Mouse (Mus musculus) intestine, postnatal 0 days (tissue): ENCODE data around the gene Gna11. TPM values are rescaled to one million over a fixed set of nuclear protein-coding genes. Genes with fewer than 3 reads are reported as not detected.

Experiments used
- ATAC-seq: fragments of 200-750 bp; cut with Nextera tagmentation; 2 replicates; pipeline ENCODE4 v1.8.0; 2017; ENCODE audit warnings: mild to moderate bottlenecking, moderate TSS enrichment, moderate library complexity
- H3K27ac ChIP-seq: fragments of 300-500 bp; sonication (generic); 2 replicates; pipeline ENCODE4 v1.5.1; 2014; ENCODE audit warnings: mild to moderate bottlenecking, low read depth, low read length, moderate library complexity
- H3K27me3 ChIP-seq: fragments of 300-500 bp; sonication (generic); replicated peaks from 2 replicates; pipeline ENCODE4 v1.6.1; 2014; ENCODE audit warnings: low read length, mixed read lengths; ENCODE audit not compliant: control insufficient read depth, insufficient read depth
- H3K36me3 ChIP-seq: fragments of 300-500 bp; sonication (generic); 2 replicates; pipeline ENCODE4 v1.6.1; 2014; ENCODE audit warnings: mild to moderate bottlenecking, moderate library complexity; ENCODE audit not compliant: control insufficient read depth, insufficient read depth
- H3K4me1 ChIP-seq: fragments of 300-500 bp; sonication (generic); replicated peaks from 2 replicates; pipeline ENCODE4 v1.6.1; 2014; ENCODE audit warnings: antibody characterized with exemption, low read length, mixed read lengths; ENCODE audit not compliant: control insufficient read depth, insufficient read depth
- H3K4me2 ChIP-seq: fragments of 300-500 bp; sonication (generic); replicated peaks from 2 replicates; pipeline ENCODE4 v1.6.1; 2014; ENCODE audit warnings: low read depth, mild to moderate bottlenecking, moderate library complexity
- H3K4me3 ChIP-seq: fragments of 300-500 bp; sonication (generic); 2 replicates; pipeline ENCODE4 v1.5.1; 2014; ENCODE audit warnings: low read depth, low read length
- H3K9ac ChIP-seq: fragments of 300-500 bp; sonication (generic); 2 replicates; pipeline ENCODE4 v1.6.1; 2014; ENCODE audit warnings: mild to moderate bottlenecking, low read depth, low read length
- H3K9me3 ChIP-seq: fragments of 300-500 bp; sonication (generic); 2 replicates; pipeline ENCODE4 v1.6.1; 2016; ENCODE audit warnings: mixed run types; ENCODE audit not compliant: control insufficient read depth
- CTCF ChIP-seq: sonication (generic); IDR thresholded peaks from 2 replicates; pipeline ENCODE4 v1.5.1; 2016; ENCODE audit warnings: low read depth, mild to moderate bottlenecking, control low read depth, antibody characterized with exemption, moderate library complexity
- WGBS: fragments of 180-500 bp; shearing (Covaris S2); extraction: QIAGEN DNeasy Blood & Tissue Kit; methylation state at CpG from one replicate; pipeline ENCODE4 v1.1.7; 2014; 5-methylcytosine and 5-hydroxymethylcytosine counted together
- polyA plus RNA-seq: library from polyadenylated mRNA; unstranded; fragments of >200 nt; fragmentation: Nextera tagmentation; extraction: Ambion mirVana; gene quantifications from 2 replicates; pipeline ENCODE4 v1.2.1, GENCODE M21; 2015

Gna11 gene
- polyA plus RNA-seq, 1 experiment from 2014 or later, result 188 TPM

DNA sequence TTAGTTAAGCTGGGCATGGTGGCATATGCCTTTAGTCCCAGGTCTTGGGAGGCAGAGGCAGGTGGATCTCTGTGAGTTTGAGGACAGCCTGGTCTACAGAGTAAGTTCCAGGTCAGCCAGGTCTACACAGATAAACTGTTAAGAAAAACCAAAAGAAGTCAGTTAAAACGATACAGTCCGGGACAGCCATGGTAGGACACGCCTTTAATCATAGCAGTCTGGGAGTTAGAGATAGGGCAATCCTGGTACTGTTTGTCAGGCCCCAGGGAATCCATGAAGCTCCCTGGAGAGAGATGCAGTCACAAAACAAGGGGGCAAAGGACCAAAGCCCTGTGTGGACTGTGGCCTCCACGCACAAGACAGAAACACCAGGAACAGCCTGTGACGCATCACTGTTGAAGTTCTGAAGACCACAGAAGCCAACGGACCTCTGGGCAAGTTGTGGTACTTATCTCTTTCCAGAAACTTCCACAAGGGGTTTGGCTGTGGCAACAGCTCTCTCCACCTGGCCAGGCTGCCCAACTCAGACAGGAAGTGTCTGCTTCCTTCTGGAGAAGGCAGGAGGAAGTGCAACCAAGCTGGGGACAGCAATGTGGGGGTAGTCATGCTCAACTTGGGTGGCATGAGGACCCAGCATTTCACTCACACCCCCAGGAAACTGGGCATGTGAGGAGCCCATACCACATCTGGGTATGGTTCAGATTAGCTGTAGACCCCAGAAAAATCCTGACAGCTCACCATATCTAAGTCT lies 25.6 kb downstream of the Gna11 start:
- ATAC-seq, result no peak
- Histone ChIP-seq H3K27me3 (no peaks in the 10 kb centered on the region), H3K4me1 (no peaks in the 10 kb centered on the region), H3K27ac (no peak overlapping the region), H3K9ac (no peak overlapping the region), H3K4me2 (no peak overlapping the region), H3K4me3 (no peak overlapping the region), H3K9me3 (no peaks in the 10 kb centered on the region), H3K36me3 (no peaks in the 10 kb centered on the region)
- WGBS, result 61% methylated on average over 6 of the region's 6 CpGs
- TF ChIP-seq CTCF, result no peak

DNA sequence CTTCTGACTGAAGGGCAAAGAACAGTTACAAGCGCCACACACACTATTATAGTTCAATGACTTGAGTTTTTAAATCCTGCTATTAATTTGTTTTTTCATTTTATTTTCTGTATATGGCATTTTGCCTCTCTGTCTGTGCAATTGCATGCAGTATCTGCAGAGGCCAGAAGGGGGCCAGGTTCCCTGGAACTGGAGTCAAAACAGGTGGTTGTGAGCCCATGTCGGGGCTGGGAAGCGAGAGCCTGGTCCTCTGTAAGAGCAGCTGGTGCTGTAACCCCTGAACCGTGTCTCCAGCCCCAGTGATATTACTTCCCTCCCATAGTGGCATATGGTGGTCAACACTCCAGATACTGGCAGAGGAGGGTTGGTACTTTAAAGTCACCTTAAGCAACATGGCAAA lies 26.4 kb downstream of the Gna11 start:
- no peaks in the 10 kb centered on the region for H3K9me3 ChIP-seq
- H3K4me2 ChIP-seq, result no peak overlapping the region
- TF ChIP-seq CTCF, result peak; percentile 82
- H3K36me3 ChIP-seq, result no peaks in the 10 kb centered on the region
- no peak overlapping the region for H3K4me3 ChIP-seq
- no peak overlapping the region for H3K9ac ChIP-seq
- ATAC-seq, result 0 out of 2 replicates have a peak, but pooled peaks have one; percentile 17
- H3K27me3 ChIP-seq, result no peaks in the 10 kb centered on the region
- WGBS, result 16% methylated on average over 4 of the region's 4 CpGs
- H3K27ac ChIP-seq, result no peak overlapping the region
- no peaks in the 10 kb centered on the region for H3K4me1 ChIP-seq

DNA sequence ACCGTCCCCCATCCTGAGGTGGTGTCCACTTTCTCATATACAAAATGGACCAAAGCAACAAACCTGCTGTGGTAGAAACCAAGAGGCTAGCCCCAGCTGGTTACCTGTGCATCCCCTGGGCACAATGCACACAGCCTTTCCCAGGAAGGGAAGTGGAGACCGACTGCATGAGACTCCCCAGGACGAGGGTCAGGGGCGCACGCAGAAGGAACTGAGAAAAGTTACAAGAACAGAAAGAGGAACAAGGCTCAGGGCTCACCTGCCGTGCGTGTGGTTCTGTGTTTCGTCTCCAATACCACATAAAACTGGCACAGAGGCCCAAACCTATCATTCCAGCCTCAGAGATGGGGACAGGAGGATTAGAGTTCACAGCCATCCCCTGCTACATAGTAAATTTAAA lies 27.8 kb downstream of the Gna11 start:
- TF ChIP-seq CTCF, result no peak
- Histone ChIP-seq H3K4me3 (no peak overlapping the region), H3K27ac (no peak overlapping the region), H3K4me1 (no peaks in the 10 kb centered on the region), H3K36me3 (no peaks in the 10 kb centered on the region), H3K9ac (no peak overlapping the region), H3K9me3 (no peaks in the 10 kb centered on the region), H3K27me3 (no peaks in the 10 kb centered on the region), H3K4me2 (no peak overlapping the region)
- 81% methylated on average over 8 of the region's 8 CpGs for WGBS
- ATAC-seq, result no peak

DNA sequence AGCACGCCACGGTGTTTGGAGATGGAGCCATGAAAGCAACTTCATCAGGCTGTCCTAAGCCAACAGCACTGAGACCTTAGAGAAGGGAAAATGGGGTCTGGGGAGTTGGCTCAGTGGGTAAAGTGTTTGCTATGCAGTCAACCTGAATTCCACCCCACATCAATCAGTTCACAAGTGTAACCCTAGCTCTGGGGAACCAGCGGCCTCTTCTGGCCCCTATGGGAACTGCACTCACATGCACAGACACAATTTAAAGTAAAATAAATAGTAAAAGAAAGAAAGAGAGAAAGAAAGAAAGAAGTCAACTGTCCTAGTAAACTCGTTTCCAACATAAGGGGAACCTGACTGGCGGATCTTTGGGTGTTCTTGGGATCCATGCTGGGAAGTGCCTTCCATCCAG lies 31.2 kb downstream of the Gna11 start:
- no peaks in the 10 kb centered on the region for H3K36me3 ChIP-seq
- H3K9me3 ChIP-seq, result no peaks in the 10 kb centered on the region
- no peak for ATAC-seq
- TF ChIP-seq CTCF, result peak; percentile 24; the same call in 1 of the 2 replicates
- no peaks in the 10 kb centered on the region for H3K4me1 ChIP-seq
- no peak overlapping the region for H3K4me3 ChIP-seq
- H3K9ac ChIP-seq, result no peak overlapping the region
- H3K4me2 ChIP-seq, result no peak overlapping the region
- H3K27ac ChIP-seq, result no peak overlapping the region
- WGBS, result 79% methylated on average over 5 of the region's 5 CpGs
- no peaks in the 10 kb centered on the region for H3K27me3 ChIP-seq

DNA sequence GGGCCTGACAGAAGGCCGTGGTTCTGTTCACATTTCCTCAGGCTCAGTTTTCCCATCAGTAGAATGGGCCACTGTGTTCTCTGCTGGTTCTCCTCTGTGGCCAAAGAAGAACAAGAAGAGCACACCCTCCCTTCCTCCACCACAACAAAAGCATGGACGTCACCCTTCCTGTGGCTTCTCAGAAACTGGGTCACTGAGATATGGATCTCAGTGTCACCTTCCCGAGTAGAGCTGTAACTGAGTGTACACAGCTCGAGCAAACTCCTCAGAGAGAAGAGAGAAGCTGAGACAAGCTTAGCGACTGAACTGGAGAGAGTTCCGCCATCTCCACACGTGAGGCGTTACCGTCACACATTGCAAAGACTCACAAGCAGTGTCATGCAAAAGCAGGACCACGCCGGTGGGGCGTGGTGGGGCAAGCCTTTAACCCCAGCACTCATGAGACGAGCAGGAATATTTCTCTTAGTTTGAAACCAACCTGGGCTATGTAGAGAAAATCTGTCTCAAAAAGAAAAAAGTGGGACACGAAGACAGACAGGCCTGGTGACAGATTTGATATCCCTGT lies 34.7 kb downstream of the Gna11 start:
- Histone ChIP-seq H3K9me3 (no peaks in the 10 kb centered on the region), H3K4me1 (no peaks in the 10 kb centered on the region), H3K36me3 (no peaks in the 10 kb centered on the region), H3K27ac (no peak overlapping the region), H3K4me3 (no peak overlapping the region), H3K27me3 (no peaks in the 10 kb centered on the region), H3K9ac (no peak overlapping the region), H3K4me2 (no peak overlapping the region)
- WGBS, result 63% methylated on average over 14 of the region's 14 CpGs
- TF ChIP-seq CTCF, result no peak
- ATAC-seq, result no peak

DNA sequence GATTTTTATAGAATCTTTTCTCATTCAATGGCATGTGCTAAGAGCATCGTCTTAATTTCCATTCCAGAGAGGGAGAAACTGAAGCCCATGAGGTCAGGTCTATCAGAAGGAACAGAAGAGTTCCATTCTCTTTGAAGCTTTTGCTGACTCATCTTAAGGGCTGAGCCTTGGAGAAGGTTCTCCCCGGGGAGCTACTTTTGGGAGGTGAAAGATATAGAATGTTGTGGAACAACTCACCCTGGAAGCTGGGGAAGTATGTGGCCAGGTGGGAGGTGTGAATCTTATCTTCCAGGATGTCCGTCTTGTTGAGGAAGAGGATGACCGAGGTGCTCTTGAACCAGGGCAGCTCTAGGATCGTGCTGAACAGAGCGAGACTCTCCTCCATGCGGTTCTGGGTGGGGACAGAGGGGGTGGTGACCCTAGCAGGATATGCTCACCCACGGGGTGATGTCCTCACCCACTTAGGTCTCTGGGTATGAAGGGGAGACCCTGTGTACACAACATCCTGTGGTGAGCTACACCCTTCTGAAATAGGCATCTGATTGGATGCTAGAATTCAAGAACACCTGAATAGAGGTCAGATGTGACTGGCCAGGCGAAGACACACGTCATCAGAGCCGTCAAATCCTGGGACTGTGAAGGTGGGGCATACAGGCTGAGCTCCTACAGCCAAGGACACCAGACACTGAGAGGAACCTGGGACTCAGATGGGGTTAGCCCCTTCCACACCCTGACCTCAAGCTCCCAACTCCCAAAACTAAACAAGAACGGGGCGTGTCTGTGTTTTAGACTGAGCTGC lies 37.1 kb downstream of the Gna11 start:
- Histone ChIP-seq H3K36me3 (no peaks in the 10 kb centered on the region), H3K4me2 (no peak overlapping the region), H3K27ac (no peak overlapping the region), H3K9ac (no peak overlapping the region), H3K4me3 (no peak overlapping the region), H3K9me3 (no peaks in the 10 kb centered on the region), H3K4me1 (no peaks in the 10 kb centered on the region), H3K27me3 (0 out of 2 replicates have a peak, but pooled peaks cover 9% of the 10 kb centered on the region)
- 62% methylated on average over 13 of the region's 13 CpGs for WGBS
- ATAC-seq, result no peak
- no peak for TF ChIP-seq CTCF
